Mouse (Mus musculus): ENCODE results near the gene Mpg. TPM values are rescaled to one million over a fixed set of nuclear protein-coding genes. Genes with fewer than 3 reads are reported as not detected.

Gene Mpg
- polyA plus RNA-seq, 1 experiment from 2014 or later, result 34.2 TPM

- Histone ChIP-seq H3K4me3 (no peak overlapping the region), H3K36me3 (peaks cover 67% of the 10 kb centered on the region), H3K27me3 (ENCODE audit: insufficient read depth, poor library complexity, severe bottlenecking) (no peaks in the 10 kb centered on the region), H3K9me3 (no peaks in the 10 kb centered on the region), H3K27ac (no peak overlapping the region; the same call in 1 of the 2 replicates), H3K4me1 (replicated peaks) (no peaks in the 10 kb centered on the region)
- WGBS, result 93% methylated on average over 1 of the region's 1 CpGs
- no peak for DNase-seq (ENCODE audit: low spot score)
Measured at GRCm38 (mm10) chr11:32256146-32256545, 29.8 kb downstream of the Mpg start.

- no peaks in the 10 kb centered on the region for H3K27me3 ChIP-seq (ENCODE audit: insufficient read depth, poor library complexity, severe bottlenecking)
- H3K9me3 ChIP-seq, result no peaks in the 10 kb centered on the region
- H3K4me3 ChIP-seq, result no peak overlapping the region
- no peak for DNase-seq (ENCODE audit: low spot score)
- peak overlapping the region; percentile 46 for H3K27ac ChIP-seq
- no peaks in the 10 kb centered on the region for H3K4me1 ChIP-seq (replicated peaks)
- WGBS, result 94% methylated on average over 3 of the region's 3 CpGs
- H3K36me3 ChIP-seq, result peaks cover 65% of the 10 kb centered on the region
Measured at GRCm38 (mm10) chr11:32256566-32256965, 30.3 kb downstream of the Mpg start.

GRCm38 (mm10) chr11:32262674-32263415 is 36.5 kb downstream of the Mpg start:
- Histone ChIP-seq H3K9me3 (no peaks in the 10 kb centered on the region), H3K27ac (0 out of 2 replicates have a peak overlapping the region, but pooled peaks have one; percentile 24), H3K4me3 (no peak overlapping the region), H3K27me3 (ENCODE audit: insufficient read depth, poor library complexity, severe bottlenecking) (no peaks in the 10 kb centered on the region), H3K36me3 (peaks cover 31% of the 10 kb centered on the region), H3K4me1 (replicated peaks) (peaks cover 18% of the 10 kb centered on the region)
- DNase-seq (ENCODE audit: low spot score), result no peak
- 86% methylated on average over 10 of the region's 10 CpGs for WGBS

GRCm38 (mm10) chr11:32265117-32265738 is 38.9 kb downstream of the Mpg start:
- 90% methylated on average over 3 of the region's 3 CpGs for WGBS
- H3K27me3 ChIP-seq (ENCODE audit: insufficient read depth, poor library complexity, severe bottlenecking), result no peaks in the 10 kb centered on the region
- H3K36me3 ChIP-seq, result peaks cover 26% of the 10 kb centered on the region
- H3K4me1 ChIP-seq (replicated peaks), result peaks cover 24% of the 10 kb centered on the region
- no peak overlapping the region for H3K4me3 ChIP-seq
- no peak for DNase-seq (ENCODE audit: low spot score)
- H3K9me3 ChIP-seq, result no peaks in the 10 kb centered on the region
- no peak overlapping the region for H3K27ac ChIP-seq

GRCm38 (mm10) chr11:32266194-32266593 is 39.9 kb downstream of the Mpg start:
- Histone ChIP-seq H3K9me3 (no peaks in the 10 kb centered on the region), H3K27me3 (ENCODE audit: insufficient read depth, poor library complexity, severe bottlenecking) (no peaks in the 10 kb centered on the region), H3K36me3 (peaks cover 16% of the 10 kb centered on the region), H3K27ac (peak overlapping the region; percentile 50; the same call in 1 of the 2 replicates), H3K4me3 (no peak overlapping the region), H3K4me1 (replicated peaks) (peaks cover 24% of the 10 kb centered on the region)
- 94% methylated on average over 6 of the region's 6 CpGs for WGBS
- no peak for DNase-seq (ENCODE audit: low spot score)

GRCm38 (mm10) chr11:32266776-32267175 is 40.5 kb downstream of the Mpg start:
- Histone ChIP-seq H3K4me1 (replicated peaks) (peaks cover 24% of the 10 kb centered on the region), H3K9me3 (no peaks in the 10 kb centered on the region), H3K4me3 (peak overlapping the region; percentile 93), H3K27me3 (ENCODE audit: insufficient read depth, poor library complexity, severe bottlenecking) (no peaks in the 10 kb centered on the region), H3K36me3 (peaks cover 12% of the 10 kb centered on the region), H3K27ac (peak overlapping the region; percentile 99)
- no peak for DNase-seq (ENCODE audit: low spot score)
- WGBS, result 35% methylated on average over 6 of the region's 6 CpGs

GRCm38 (mm10) chr11:32267188-32267884 is 41.0 kb downstream of the Mpg start, which contains the start of gene Nprl3:
Gene Nprl3 (minus strand): TSS chr11:32267707.
- H3K27ac ChIP-seq, result peak within 1 kb of the TSS; percentile 99
- peaks cover 6% of the 10 kb centered on the region for H3K36me3 ChIP-seq
- H3K4me3 ChIP-seq, result peak within 1 kb of the TSS; percentile 93
- H3K4me1 ChIP-seq (replicated peaks), result peaks cover 24% of the 10 kb centered on the region
- H3K27me3 ChIP-seq (ENCODE audit: insufficient read depth, poor library complexity, severe bottlenecking), result no peaks in the 10 kb centered on the region
- DNase-seq (ENCODE audit: low spot score), result peak; percentile 95
- H3K9me3 ChIP-seq, result no peaks in the 10 kb centered on the region
- under 1% methylated on average over 54 of the region's 54 CpGs for WGBS

- no peaks in the 10 kb centered on the region for H3K27me3 ChIP-seq (ENCODE audit: insufficient read depth, poor library complexity, severe bottlenecking)
- H3K4me3 ChIP-seq, result peak overlapping the region; percentile 93
- H3K27ac ChIP-seq, result peak overlapping the region; percentile 99
- DNase-seq (ENCODE audit: low spot score), result no peak
- H3K9me3 ChIP-seq, result no peaks in the 10 kb centered on the region
- WGBS, result 28% methylated on average over 5 of the region's 5 CpGs
- H3K36me3 ChIP-seq, result no peaks in the 10 kb centered on the region; the same call in 1 of the 2 replicates
- H3K4me1 ChIP-seq (replicated peaks), result peaks cover 19% of the 10 kb centered on the region
Measured at GRCm38 (mm10) chr11:32267964-32268363, 41.7 kb downstream of the Mpg start.

GRCm38 (mm10) chr11:32268952-32269351 is 42.6 kb downstream of the Mpg start:
- H3K27me3 ChIP-seq (ENCODE audit: insufficient read depth, poor library complexity, severe bottlenecking), result no peaks in the 10 kb centered on the region
- 85% methylated on average over 5 of the region's 5 CpGs for WGBS

GRCm38 (mm10) chr11:32271178-32271577 is 44.9 kb downstream of the Mpg start:
- WGBS, result 44% methylated on average over 4 of the region's 4 CpGs
- H3K4me3 ChIP-seq, result no peak overlapping the region
- H3K27ac ChIP-seq, result no peak overlapping the region
- H3K9me3 ChIP-seq, result no peaks in the 10 kb centered on the region
- no peaks in the 10 kb centered on the region for H3K36me3 ChIP-seq
- H3K4me1 ChIP-seq (replicated peaks), result peaks cover 13% of the 10 kb centered on the region
- H3K27me3 ChIP-seq (ENCODE audit: insufficient read depth, poor library complexity, severe bottlenecking), result peaks cover under 1% of the 10 kb centered on the region; the same call in 1 of the 2 replicates
- DNase-seq (ENCODE audit: low spot score), result no peak

More at GRCm38 (mm10) chr11:32268952-32269351, 42.6 kb downstream of the Mpg start:
- H3K36me3 ChIP-seq, result no peaks in the 10 kb centered on the region
- peaks cover 19% of the 10 kb centered on the region for H3K4me1 ChIP-seq (replicated peaks)
- DNase-seq (ENCODE audit: low spot score), result no peak
- H3K4me3 ChIP-seq, result no peak overlapping the region
- H3K27ac ChIP-seq, result no peak overlapping the region
- H3K9me3 ChIP-seq, result no peaks in the 10 kb centered on the region

- Histone ChIP-seq H3K4me1 (replicated peaks) (no peaks in the 10 kb centered on the region), H3K4me3 (no peak within 1 kb of the TSS), H3K9me3 (no peaks in the 10 kb centered on the region), H3K27me3 (ENCODE audit: insufficient read depth, poor library complexity, severe bottlenecking) (peaks cover 24% of the 10 kb centered on the region), H3K27ac (no peak within 1 kb of the TSS; the same call in 1 of the 2 replicates), H3K36me3 (no peaks in the 10 kb centered on the region)
- 77% methylated on average over 3 of the region's 3 CpGs for WGBS
- no peak for DNase-seq (ENCODE audit: low spot score)
Measured at GRCm38 (mm10) chr11:32276347-32276746, 50.0 kb downstream of the Mpg start, which contains the start of gene Hba-x. Gene Hba-x (plus strand): TSS chr11:32276400.

GRCm38 (mm10) chr11:32277736-32278457 is 51.6 kb downstream of the Mpg start:
- Histone ChIP-seq H3K4me1 (replicated peaks) (no peaks in the 10 kb centered on the region), H3K36me3 (no peaks in the 10 kb centered on the region), H3K27me3 (ENCODE audit: insufficient read depth, poor library complexity, severe bottlenecking) (peaks cover 24% of the 10 kb centered on the region), H3K9me3 (no peaks in the 10 kb centered on the region), H3K27ac (0 out of 2 replicates have a peak overlapping the region, but pooled peaks have one; percentile 12), H3K4me3 (no peak overlapping the region)
- DNase-seq (ENCODE audit: low spot score), result no peak
- WGBS, result 70% methylated on average over 21 of the region's 21 CpGs

Measured in hindbrain, embryonic 10.5 days (tissue).